Mouse (Mus musculus): ENCODE measurements at regions not wholly inside any gene's neighbourhood (a gene's known extent, or its start where the extent isn't known, plus 50 kb on each side); places are given as distances from the start of the nearest gene placed in this dataset.
"Not testable (repeated sequence)": the region's sequence is repeated elsewhere in the genome, so short reads cannot be mapped to it uniquely, and the experiment has no call there.

DNA sequence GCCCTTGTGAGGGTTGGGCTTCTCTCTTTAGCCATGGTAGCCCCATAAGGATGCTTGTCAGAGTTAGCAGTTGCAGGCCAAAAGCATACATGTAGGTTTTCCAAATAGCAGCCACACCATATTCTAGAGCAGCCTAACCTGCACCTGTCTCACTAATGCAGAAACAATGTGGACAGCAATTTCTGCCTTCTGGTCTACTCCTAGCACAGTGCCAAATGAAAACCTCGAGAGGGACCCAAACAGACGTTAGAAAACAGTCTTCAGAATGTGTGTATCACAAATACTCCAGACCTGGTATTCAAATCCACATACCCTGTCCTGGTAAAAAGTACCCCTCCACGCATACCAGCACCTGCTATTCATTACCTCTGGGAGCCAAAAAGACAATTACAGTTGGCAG, 368.9 kb upstream of the Ngly1 start:
- no peak for DNase-seq

DNA sequence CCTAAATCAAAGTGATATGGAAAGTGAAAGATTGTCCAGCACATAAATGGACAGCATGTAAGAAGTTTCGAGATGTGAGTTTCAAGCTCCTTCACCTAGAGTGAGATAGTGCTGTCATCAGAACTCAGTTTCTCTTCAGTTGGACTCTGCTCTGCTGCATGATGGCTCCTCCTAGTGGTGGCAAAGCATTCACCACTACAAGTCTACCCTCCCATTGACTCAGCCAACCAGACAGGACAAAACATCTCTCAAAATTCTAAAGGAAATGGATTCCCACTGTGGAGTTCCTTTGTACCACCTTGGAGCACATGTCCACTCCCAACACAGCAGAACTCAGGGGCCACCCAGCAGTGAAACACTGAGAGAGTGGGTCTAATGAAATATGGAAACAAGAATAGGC, 367.8 kb upstream of the Ngly1 start:
- peak; percentile 53 to 68 for DNase-seq

DNA sequence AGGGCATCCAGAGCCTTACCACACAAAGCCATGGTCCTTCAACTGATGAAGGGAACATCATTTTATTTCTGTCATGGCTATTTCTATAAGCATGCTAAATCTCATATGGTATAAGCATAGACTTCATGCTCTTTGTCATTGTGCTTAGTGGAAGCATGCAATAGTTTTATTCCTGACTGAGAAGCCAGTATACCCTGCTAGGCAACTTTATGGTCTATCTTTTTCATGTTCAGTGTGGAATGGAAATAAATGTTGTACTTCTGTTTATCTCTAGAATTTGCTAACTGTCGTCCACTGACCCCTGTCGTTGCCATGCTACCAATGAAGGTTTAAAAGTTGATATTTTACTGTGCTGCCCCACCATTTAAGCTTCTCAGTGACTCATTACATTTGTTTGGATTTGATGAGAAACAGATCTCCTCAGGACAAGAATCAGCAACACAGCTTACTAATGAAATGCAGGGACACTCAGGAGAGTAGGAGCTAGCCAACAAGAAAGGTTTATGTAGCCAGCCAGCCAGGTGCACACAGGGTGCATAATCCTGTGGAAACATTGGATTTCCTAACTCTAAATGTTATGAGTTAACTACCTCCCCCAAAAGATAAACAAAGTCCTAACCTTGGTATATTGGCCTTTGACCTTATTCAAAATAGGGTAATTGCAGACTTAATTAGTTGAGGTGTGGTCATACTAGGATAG, 364.3 kb upstream of the Ngly1 start:
- DNase-seq = no peak

DNA sequence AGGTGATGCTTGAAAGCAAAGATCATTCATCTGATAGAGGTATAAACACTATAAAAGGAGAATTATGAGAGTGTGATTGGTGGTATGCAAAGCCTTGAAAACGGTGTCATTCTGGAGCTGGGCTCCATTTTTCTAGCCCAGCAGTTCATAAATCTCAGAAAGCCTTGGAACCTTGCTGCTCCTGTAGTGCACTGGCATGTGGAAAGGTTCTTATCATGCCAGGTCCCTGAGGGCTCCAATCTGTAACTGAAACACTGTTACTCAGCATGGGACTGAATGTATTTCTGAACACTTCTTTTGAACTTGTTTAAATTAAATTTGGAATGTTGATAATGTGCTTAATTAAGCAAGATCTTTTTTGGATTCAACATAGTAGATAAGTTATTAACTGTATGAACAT, 352.0 kb upstream of the Ngly1 start:
- DNase-seq = no peak

DNA sequence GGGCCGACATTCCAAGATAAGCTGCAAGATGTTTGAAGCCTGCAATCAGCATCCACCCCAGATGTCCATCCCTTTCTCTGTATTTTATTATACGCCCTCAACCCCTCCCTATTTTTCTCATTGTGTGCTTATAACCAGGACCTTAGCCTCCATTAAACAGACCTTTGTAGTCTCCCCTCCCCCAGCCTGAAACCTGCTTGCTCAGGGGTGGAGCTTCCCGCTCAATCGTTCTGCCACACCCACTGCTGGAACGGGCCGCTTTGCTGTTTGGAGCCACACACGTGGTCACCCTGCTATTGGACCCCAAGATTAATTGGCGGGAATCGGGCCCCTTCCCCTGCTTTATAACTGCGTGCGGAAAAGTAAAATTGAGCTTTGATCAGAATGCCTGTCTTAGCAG, 342.7 kb upstream of the Ngly1 start:
- not testable (repeated sequence) for DNase-seq

DNA sequence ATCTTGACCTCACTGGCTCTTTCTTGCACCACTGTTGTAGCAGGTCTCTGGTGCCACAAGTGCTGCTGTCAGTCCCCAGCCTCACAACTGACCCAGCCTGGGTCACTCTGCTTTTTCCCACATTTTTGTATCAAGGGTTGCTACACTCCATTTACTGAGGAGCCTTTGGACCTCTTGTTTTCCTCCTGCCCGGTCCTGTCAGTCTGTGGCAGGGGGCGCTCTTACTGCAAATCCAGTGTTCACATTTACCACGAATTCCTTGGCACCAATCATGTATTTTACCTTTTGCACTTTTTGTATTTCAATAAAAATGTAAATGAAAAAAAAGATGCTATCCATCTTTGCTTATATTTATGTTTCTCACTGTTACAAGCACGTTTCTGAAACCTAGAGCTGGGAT, 335.9 kb upstream of the Ngly1 start:
- DNase-seq = not testable (repeated sequence)

DNA sequence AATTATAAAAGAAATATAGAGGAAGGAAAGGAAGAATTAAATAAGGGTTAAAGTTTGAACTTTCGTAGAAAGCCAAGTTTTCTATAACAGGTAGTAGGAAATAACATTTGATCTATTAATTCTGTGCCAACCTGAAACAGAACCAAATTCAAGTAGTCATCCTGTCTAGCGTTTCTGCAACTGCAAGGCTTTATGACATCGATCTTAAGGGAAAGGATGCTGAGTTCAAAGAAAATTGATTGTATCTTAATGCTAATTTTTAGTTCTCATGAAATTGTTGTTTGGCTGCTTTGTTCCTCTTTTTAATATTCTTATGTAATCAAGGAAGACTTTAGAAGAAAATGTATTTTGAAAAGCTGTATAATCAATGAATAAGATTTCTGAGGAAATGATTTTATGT, 334.9 kb upstream of the Ngly1 start:
- no peak for DNase-seq

DNA sequence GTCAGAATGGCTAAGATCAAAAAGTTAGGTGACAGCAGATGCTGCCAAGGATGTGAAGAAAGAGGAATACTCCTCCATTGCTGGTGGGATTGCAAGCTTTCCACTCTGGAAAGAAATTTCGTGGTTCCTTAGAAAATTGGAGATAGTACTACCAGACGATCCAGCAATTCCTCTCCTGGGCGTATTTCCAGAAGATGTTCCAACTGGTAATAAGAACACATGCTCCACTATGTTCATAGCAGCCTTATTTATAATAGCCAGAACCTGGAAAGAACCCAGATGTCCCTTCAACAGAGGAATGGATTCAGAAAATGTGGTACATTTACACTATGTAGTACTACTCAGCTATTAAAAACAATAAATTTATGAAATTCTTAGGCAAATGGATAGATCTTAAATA, 324.4 kb upstream of the Ngly1 start:
- not testable (repeated sequence) for DNase-seq

DNA sequence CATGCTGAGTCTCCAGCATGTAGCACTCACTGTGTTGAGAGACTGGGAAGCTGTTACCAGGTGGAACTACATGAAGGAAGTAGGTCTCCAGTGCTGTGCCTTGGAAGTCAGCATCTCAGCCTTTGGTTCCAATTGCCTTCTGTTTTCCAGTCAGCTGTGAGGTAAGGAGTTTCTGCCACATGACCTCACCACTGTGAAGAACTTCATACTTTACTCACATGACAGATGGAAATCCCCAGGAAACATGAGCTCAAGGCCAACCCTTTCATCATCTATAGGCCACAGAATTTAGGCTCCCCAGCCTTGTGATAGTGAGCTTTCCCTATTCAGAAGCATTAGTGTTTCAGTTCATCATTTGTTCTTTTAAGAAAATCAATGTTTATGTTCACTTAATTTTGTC, 314.4 kb upstream of the Ngly1 start:
- DNase-seq = no peak

DNA sequence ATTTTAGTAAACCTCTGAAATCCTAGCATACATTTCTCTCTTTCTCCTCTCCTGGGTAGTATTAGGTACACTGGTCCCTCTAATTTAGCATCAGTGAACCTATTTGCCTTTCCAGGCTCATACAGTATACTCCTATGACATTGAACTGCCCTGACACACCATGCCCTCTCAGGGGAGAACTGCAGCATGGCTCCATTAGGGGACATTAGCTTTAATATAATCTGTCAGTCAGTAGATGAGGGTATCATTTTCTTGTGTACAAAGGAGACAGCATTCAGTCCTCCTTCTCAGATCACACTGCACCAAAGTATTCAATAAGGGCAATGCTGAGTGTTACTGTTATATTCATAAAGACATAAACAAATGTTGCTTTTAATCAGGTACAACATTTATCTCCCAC, 278.8 kb upstream of the Ngly1 start:
- no peak for DNase-seq

DNA sequence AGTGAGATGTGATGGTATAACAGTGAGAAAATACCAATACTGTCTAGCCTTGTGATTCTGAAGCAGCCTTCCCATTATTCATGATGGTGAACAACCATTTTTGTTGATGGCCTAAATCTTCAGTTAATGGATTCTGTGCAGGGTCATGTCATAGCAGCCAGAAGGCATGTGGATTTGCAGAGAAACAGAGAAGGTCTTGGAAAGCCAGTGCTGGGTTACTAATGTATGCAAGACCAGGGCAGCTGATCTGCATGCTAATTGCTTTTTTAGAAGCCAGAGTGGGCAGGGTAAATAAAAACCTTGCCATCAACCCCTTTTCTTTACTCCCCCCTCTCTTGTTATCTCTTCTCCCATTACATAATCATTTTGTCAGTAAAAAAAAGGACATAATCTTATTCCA, 278.3 kb upstream of the Ngly1 start:
- no peak for DNase-seq

DNA sequence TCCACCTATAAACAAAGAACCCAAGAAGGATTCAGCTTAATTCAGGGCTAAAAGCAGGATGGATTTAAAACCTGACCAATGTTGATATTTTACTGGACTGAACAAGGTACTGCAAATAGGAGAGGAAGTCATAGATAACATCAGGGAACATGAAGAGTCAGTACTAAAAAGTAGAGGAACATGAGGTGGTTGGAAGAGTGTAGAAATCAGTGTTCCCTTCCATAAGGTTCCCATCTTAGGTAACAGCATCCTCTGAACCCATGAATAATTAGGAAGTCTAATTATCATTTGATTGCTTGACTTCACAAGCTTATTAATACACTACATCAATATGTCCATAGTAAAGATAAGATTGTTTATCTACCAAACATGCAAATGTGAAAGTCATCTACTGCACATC, 277.8 kb upstream of the Ngly1 start:
- DNase-seq = no peak

DNA sequence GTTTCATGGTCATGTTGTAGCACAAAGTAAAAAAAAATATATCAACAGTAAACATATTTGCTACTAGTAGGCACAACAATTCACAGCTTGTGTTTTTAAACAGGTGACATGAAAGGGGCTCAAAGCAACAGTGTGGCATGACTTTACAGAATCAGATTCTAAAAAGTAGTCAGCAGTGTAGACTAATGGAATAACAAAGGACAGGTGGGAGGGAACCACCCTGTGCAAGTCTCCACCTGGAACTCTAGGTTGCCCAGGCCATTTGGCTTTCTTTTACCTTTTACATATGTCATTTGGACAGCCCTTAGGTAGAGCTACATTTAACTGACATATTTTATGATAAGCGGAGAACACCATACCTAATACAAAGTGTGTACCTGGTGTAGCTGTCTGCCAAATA, 271.7 kb upstream of the Ngly1 start:
- DNase-seq = no peak

DNA sequence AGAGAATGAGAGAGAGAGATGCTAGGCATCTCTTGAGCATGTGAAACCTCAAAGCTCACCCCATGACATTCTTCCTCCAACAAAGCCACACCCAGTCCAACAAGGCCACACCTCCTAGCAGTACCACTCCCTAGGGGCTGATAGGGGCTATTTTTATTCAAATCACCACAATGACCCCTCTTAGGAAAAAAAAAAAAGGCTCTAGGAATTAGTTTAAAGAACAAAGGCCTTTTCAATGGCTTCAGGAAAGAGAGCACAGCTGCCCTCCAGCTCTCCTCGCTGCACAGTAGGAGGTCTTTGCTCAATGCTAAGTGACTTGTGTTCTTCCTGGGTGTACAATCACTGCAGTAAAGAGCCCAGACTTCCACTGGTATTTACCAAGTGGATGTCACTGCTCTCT, 270.8 kb upstream of the Ngly1 start:
- DNase-seq = no peak

DNA sequence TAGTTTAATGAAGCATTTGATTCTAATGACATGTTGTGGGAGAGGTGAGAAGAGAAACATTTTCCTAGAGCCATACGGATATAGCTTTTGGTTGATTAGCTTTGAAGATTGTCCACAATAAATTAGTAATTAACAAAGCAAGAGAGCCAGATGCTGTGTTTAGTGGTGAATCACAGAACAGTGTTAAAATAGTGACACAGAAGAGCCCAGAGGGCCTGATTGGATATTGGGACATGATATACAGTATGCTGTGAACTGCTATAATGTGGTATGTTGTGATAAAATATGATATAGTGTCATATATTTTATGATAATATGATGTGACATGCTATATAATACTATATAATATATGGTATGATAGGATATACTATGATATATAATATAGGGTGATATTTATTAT, 243.7 kb upstream of the Ngly1 start:
- no peak for DNase-seq

DNA sequence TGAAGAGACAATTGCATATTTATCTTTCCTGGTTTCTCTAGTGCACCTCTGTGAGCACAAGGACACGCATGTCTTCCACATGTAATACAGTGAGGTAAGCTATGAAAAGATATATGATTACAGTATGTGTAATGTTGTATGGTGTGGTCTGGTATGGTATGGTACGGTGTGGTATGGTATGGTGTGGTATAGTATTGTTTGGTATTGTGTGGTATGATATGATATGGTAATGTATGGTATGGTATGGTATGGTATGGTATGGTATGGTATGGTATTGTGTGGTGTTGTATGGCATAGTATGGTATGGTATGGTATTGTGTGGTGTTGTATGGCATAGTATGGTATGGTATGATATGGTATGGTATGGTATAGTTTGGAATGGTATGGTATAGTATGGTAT, 242.1 kb upstream of the Ngly1 start:
- DNase-seq = no peak

DNA sequence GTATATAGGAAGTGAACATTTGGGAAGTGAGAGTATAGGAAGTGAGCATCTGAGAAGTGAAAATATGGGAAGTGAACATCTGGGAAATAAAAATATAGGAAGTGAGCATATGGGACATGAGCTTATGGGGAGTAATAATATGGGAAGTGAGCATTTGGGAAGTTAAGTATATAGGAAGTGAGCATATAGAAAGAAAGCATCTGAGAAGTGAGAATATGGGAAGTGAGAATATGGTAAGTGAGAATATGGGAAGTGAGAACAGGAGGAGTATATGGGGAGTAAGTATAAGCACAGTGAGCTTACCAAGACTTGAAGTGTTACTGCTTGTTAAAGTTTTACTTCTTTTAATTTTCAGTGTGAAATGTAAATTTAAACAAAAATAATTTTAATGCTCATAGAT, 239.3 kb upstream of the Ngly1 start:
- DNase-seq = no peak

DNA sequence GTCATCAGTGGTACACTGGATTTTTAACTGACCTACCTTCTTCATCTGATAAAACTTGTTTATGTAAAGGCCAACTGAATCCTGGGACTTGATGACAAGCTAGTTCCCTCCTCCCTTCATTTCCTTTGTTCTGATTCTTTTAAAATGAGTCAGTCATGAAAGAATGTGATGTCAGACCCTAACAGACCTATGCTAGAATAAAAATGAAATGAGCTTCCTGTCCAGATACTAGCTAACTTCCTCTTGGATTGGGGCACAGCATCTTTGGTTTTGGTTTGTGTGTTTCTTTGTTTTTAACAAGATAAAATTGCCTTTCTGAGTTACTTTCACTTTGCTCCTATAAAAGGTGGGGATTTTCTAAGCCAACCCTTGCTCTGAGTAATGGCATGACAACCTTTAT, 225.2 kb upstream of the Ngly1 start:
- DNase-seq = no peak

DNA sequence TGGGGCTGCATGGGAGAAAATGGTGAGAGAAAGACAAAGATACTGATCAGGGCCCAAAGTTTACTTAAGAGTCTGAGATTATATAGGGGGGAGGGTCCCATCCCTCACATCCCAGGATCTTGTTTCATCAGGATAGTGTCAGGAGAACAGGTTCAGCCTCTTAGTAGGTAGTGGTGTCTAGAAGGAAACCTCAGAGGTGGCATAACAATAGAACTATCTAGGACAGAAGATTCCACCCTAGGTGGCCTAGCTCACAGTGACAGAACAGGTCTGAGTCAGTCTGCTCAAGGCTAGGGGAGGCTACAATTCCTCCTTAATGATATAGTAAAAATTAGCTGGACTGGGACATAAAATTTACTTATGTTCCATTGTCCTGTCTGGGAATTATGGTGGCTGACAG, 211.3 kb upstream of the Ngly1 start:
- no peak for DNase-seq

DNA sequence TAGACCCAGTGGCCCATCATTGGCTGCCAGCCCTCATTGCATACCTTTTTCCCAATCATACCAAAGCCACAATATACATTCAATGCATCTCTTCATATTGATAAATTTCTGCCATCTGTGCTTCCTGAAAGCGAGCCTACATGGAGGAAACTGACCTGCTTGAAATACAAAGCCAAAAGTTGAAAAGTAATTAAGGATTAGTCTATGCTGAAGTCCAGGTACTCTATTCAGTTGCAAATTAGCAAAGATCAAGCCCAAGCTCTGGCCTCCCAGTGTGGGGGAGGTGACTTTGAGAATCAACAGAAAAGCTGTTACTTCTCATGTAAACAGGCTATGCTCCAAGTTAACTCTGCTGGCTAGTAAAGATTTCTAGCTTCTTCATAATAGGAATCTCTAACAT, 210.7 kb upstream of the Ngly1 start:
- no peak for DNase-seq

DNA sequence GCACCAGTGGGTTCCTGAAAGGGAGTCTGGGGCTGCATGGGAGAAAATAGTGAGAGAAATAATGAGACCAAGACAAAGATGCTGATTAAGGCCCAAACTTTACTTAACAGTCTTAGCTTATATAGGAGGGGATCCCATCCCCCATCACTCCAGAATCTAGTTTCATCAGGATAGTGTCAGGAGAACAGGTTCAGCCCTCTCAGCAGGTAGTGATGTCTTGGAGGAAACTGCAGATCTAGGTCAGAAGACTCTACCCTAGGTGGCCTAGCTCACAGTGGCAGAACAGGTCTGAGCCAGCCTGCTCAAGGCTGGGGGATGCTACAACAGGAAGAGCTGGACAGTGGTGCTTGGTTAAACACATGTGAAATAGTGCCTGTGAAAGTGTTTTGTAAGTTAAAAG, 204.6 kb upstream of the Ngly1 start:
- no peak for DNase-seq

DNA sequence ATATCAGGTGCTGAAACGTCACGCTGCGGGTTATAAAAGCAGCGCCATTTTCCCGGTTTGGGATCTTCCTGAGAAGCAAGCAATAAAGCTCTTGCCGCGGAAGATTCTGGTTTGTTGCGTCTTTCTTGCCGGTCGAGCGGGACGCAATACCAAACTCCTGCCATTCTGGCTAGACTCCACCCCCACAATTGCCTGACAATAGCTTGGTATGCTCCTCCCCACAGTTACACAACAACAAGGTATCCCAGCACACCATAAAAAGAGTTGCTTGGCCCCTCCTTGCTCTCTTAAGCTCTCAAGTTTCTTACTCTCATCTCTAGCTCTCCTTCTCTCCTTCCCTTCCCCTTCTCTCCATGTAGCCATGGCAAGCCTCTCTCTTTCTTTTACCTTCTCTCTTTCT, 176.5 kb upstream of the Ngly1 start:
- not testable (repeated sequence) for DNase-seq

DNA sequence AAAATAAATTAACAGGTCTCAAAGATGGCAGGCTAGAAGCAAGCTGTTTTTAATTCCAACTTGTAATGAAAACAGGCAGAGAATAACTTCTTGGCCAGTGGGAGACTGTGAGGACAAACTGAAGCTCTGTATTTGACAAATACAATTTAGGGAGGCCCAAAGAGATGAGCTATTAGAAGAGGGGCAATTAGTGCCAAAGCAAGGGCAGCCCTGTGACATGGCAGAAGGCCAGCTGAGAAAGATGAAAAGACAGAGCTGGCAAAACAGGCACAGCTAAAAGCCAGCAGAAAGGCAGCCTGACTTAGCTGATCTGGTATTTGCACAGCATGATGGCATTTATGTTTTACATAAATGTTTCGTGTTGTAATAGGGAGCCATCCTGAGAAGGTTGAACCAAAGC, 175.0 kb upstream of the Ngly1 start:
- DNase-seq = no peak

DNA sequence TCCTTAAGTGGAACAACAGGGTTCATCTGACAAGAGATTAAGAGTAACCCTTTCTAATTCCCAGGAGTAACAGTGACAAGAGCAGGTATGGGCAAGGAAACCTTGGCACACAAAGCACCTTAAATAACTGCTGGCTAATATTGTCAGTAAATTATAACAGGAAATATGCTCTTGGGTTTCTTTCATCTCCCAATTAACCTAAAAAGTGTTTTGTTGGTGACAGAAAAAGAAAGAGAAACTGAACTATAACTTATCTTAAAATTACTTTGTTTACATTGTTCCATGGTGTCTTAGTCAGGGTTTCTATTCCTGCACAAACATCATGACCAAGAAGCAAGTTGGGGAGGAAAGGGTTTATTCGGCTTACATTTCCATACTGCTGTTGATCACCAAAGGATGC, 170.0 kb upstream of the Ngly1 start:
- no peak for DNase-seq

DNA sequence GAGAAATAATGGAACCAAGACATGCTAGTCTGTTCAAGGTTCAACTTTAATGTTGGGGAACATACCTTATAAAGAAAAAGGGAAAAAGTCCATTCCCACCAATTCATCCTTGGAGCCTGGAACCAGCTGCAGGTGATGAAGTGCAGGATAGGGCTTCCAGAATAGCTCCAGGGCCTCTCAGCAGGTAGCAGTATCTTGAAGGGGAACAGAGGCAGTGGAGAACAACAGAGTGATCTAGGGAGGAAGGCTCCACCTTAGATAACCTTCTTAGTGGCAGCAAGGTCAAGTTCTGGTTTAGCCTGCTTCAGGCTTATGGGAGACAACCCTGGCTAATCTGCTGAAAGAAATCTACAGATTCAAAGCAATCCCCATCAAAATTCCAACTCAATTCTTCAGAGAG, 161.8 kb upstream of the Ngly1 start:
- not testable (repeated sequence) for DNase-seq

Measured in thymus, adult 18-20 months (tissue).